ENCODE assay signal across 19 mouse cellular contexts in genomic region chr6:55649996-55650395, GRCm38 (mm10). TPM values are rescaled to one million over a fixed set of nuclear protein-coding genes. Genes with fewer than 3 reads are reported as not detected.
DNase-seq lines count a peak whose midpoint lies in the region; ATAC-seq and TF ChIP-seq lines count a peak whose summit lies in the region.
"Had no signal": no experiment of that assay in that cellular context is flagged by ENCODE, and none has a peak within 500 bp of the region (broad histone marks: within the 10 kb centered on the region; RNA-seq: fewer than 3 reads in every experiment).

No protein-coding gene starts in this region.

- no peak for ATAC-seq in forebrain, embryonic 14.5 days
- 0 out of 2 replicates have a peak, but pooled peaks have one; percentile 14 for ATAC-seq in heart, embryonic 11.5 days (replicated peaks; ENCODE audit: insufficient number of reproducible peaks, low FRiP score, low TSS enrichment)
- no peak for ATAC-seq in hindbrain, postnatal 0 days
- no peak for ATAC-seq in cerebellum, adult (ENCODE audit: insufficient number of reproducible peaks, low FRiP score, low TSS enrichment)

- no peaks in the 10 kb centered on the region for H3K27me3 ChIP-seq in forebrain, embryonic 14.5 days (replicated peaks; ENCODE audit: control insufficient read depth, insufficient read depth, low read length)
- H3K27me3 ChIP-seq in heart, embryonic 11.5 days (ENCODE audit: control insufficient read depth, insufficient read depth, low read length): no peaks in the 10 kb centered on the region; the same call in 1 of the 2 replicates
- H3K27me3 ChIP-seq in hindbrain, postnatal 0 days (ENCODE audit: insufficient read depth, low read length): no peaks in the 10 kb centered on the region
- H3K27me3 ChIP-seq: stomach, embryonic 15.5 days had no signal

- 60% methylated on average over 3 of the region's 3 CpGs for WGBS in forebrain, embryonic 14.5 days
- WGBS in heart, embryonic 11.5 days (ENCODE audit: insufficient replicate concordance): 26% methylated on average over 3 of the region's 3 CpGs
- 60% methylated on average over 3 of the region's 3 CpGs for WGBS in hindbrain, postnatal 0 days

- no peak for TF ChIP-seq CTCF in hindbrain, postnatal 0 days (IDR thresholded peaks at IDR 0.05; ENCODE audit: low read depth)

- DNase-seq in heart, adult 11 months: peak; percentile 96
- DNase-seq in heart, postnatal 25 days (ENCODE audit: low spot score): no peak
- no peak for DNase-seq in forebrain, embryonic 14.5 days (ENCODE audit: low spot score)
- peak; percentile 42 for DNase-seq in hindbrain, postnatal 0 days (ENCODE audit: low spot score)
- DNase-seq in adrenal gland, postnatal 4 days (ENCODE audit: low spot score in 2 of 2): no peak
- DNase-seq in adrenal gland, adult 18-20 months (ENCODE audit: low spot score in 2 of 2): no peak
- DNase-seq: B cell, adult 2 months; cerebellum, adult 2 months; kidney, adult 18-20 months; liver; thymus, postnatal 36 days had no signal

- no peak overlapping the region; the same call in 1 of the 2 replicates for H3K9ac ChIP-seq in forebrain, embryonic 14.5 days (ENCODE audit: low read length)
- H3K9ac ChIP-seq in heart, embryonic 11.5 days (ENCODE audit: low read depth, low read length): no peak overlapping the region
- no peak overlapping the region for H3K9ac ChIP-seq in hindbrain, postnatal 0 days (replicated peaks; ENCODE audit: low read length)
- H3K9ac ChIP-seq: stomach, embryonic 15.5 days had no signal

- no peaks in the 10 kb centered on the region for H3K36me3 ChIP-seq in forebrain, embryonic 14.5 days (ENCODE audit: control insufficient read depth, insufficient read depth, low read length)
- H3K36me3 ChIP-seq in heart, embryonic 11.5 days (ENCODE audit: control insufficient read depth, insufficient read depth, low read length): no peaks in the 10 kb centered on the region
- no peaks in the 10 kb centered on the region for H3K36me3 ChIP-seq in hindbrain, postnatal 0 days (ENCODE audit: insufficient read depth, low read length)
- H3K36me3 ChIP-seq: stomach, embryonic 15.5 days had no signal

- peak overlapping the region; percentile 91; the same call in 1 of the 2 replicates for H3K27ac ChIP-seq in forebrain, embryonic 14.5 days (ENCODE audit: low read depth, low read length)
- H3K27ac ChIP-seq in heart, embryonic 11.5 days (ENCODE audit: low read depth, low read length): no peak overlapping the region
- 0 out of 2 replicates have a peak overlapping the region, but pooled peaks have one; percentile 2 for H3K27ac ChIP-seq in hindbrain, postnatal 0 days
- H3K27ac ChIP-seq: stomach, embryonic 15.5 days had no signal

- H3K9me3 ChIP-seq in forebrain, embryonic 14.5 days (replicated peaks; ENCODE audit: control insufficient read depth, low read length): no peaks in the 10 kb centered on the region
- H3K9me3 ChIP-seq in heart, embryonic 11.5 days (replicated peaks; ENCODE audit: control insufficient read depth, low read length): no peaks in the 10 kb centered on the region
- no peaks in the 10 kb centered on the region for H3K9me3 ChIP-seq in hindbrain, postnatal 0 days (ENCODE audit: low read length)
- H3K9me3 ChIP-seq: stomach, embryonic 15.5 days had no signal

- H3K4me2 ChIP-seq in forebrain, embryonic 14.5 days (ENCODE audit: low read length): no peak overlapping the region
- peak overlapping the region; percentile 4; the same call in 1 of the 2 replicates for H3K4me2 ChIP-seq in heart, embryonic 11.5 days
- H3K4me2 ChIP-seq in hindbrain, postnatal 0 days (ENCODE audit: low read depth, low read length): no peak overlapping the region
- H3K4me2 ChIP-seq: midbrain, embryonic 11.5 days; stomach, embryonic 15.5 days had no signal

- intact Hi-C loops in heart, postnatal 25 days (cut with DNase I): no loop called here

- H3K4me1 ChIP-seq in forebrain, embryonic 14.5 days (ENCODE audit: control insufficient read depth, insufficient read depth, low read length): peaks cover 43% of the 10 kb centered on the region
- peaks cover 11% of the 10 kb centered on the region; the same call in 1 of the 2 replicates for H3K4me1 ChIP-seq in heart, embryonic 11.5 days (ENCODE audit: control insufficient read depth, insufficient read depth, low read length)
- peaks cover 11% of the 10 kb centered on the region; the same call in 1 of the 2 replicates for H3K4me1 ChIP-seq in hindbrain, postnatal 0 days (ENCODE audit: insufficient read depth, low read length)
- H3K4me1 ChIP-seq: stomach, embryonic 15.5 days had no signal

- H3K4me3 ChIP-seq in forebrain, embryonic 14.5 days (ENCODE audit: low read depth, low read length): no peak overlapping the region
- H3K4me3 ChIP-seq in heart, embryonic 11.5 days (ENCODE audit: low read depth, low read length): no peak overlapping the region
- H3K4me3 ChIP-seq in hindbrain, postnatal 0 days (ENCODE audit: low read length): no peak overlapping the region
- H3K4me3 ChIP-seq: stomach, embryonic 15.5 days had no signal

RNA-seq across cellular contexts. Expression of gene Neurod6, which starts 31.1 kb away (rescaled TPM):
- total RNA-seq in heart, postnatal 25 days (2021): not detected
- 448 and 466 TPM in 2 replicates for polyA plus RNA-seq in forebrain, embryonic 14.5 days (2014; fragmentation: Nextera tagmentation; extraction: Ambion mirVana)
- polyA plus RNA-seq in heart, embryonic 11.5 days (2014; fragmentation: Nextera tagmentation; extraction: Ambion mirVana): 0.46 TPM in 2 replicates
- 20.9 and 24.3 TPM in 2 replicates for total RNA-seq in hindbrain, postnatal 0 days (2014; rRNA removed)
- polyA plus RNA-seq in hindbrain, postnatal 0 days (2015; fragmentation: Nextera tagmentation; extraction: Ambion mirVana): 29.2 and 31.1 TPM in 2 replicates
- under 1 TPM in 1 of 2 experiments, not detected in 1; 0.42 TPM for total RNA-seq in adrenal gland, postnatal 4 days (2021)
- not detected for total RNA-seq in adrenal gland, adult 18-20 months (2021)
- total RNA-seq: ES-E14 had no signal
- polyA plus RNA-seq: gonadal fat pad, adult 2 months; large intestine, adult 2 months; lung, embryonic 16.5 days had no signal

Comparison
In these comparisons a context has a peak if more than half of its experiments do, and no peak if none do; other contexts are left out.
1. DNase-seq: peak in heart, adult 11 months (single experiment) and hindbrain, postnatal 0 days (single experiment); none in heart, postnatal 25 days (single experiment), forebrain, embryonic 14.5 days (single experiment), adrenal gland, postnatal 4 days (0 of 2) and adrenal gland, adult 18-20 months (0 of 2).
2. RNA of gene Neurod6, which starts 31.1 kb away (total RNA-seq): 20.9 to 24.3 TPM in hindbrain, postnatal 0 days; 0.42 TPM in adrenal gland, postnatal 4 days, not detected in heart, postnatal 25 days and not detected in adrenal gland, adult 18-20 months; every median in the first group is over 10 times any median in the second.